Mouse (Mus musculus) midbrain, embryonic 10.5 days (tissue): ENCODE results near the gene BC030870. TPM values are rescaled to one million over a fixed set of nuclear protein-coding genes. Genes with fewer than 3 reads are reported as not detected.
"Not testable (repeated sequence)": the region's sequence is repeated elsewhere in the genome, so short reads cannot be mapped to it uniquely, and the experiment has no call there.

Experiments used
- DNase-seq: peaks from one replicate; pipeline ENCODE4 v3.0.0-alpha.2; 2017; ENCODE audit warnings: low spot score
- H3K27ac ChIP-seq: fragments of 300-500 bp; sonication (generic); replicated peaks from 2 replicates; pipeline ENCODE4 v1.5.1; 2016; ENCODE audit warnings: mild to moderate bottlenecking
- H3K27me3 ChIP-seq: fragments of 300-500 bp; sonication (generic); 2 replicates; pipeline ENCODE4 v1.6.1; 2016; ENCODE audit warnings: low read depth, mild to moderate bottlenecking; ENCODE audit not compliant: poor library complexity, severe bottlenecking
- H3K36me3 ChIP-seq: fragments of 300-500 bp; sonication (generic); 2 replicates; pipeline ENCODE4 v1.6.1; 2016; ENCODE audit warnings: mild to moderate bottlenecking, moderate library complexity
- H3K4me1 ChIP-seq: fragments of 300-500 bp; sonication (generic); 2 replicates; pipeline ENCODE4 v1.6.1; 2016
- H3K4me3 ChIP-seq: fragments of 300-500 bp; sonication (generic); 2 replicates; pipeline ENCODE4 v1.5.1; 2016; ENCODE audit warnings: mild to moderate bottlenecking, moderate library complexity
- H3K9me3 ChIP-seq: fragments of 300-500 bp; sonication (generic); replicated peaks from 2 replicates; pipeline ENCODE4 v1.6.1; 2016; ENCODE audit warnings: mild to moderate bottlenecking
- WGBS: fragments of 180-500 bp; shearing (Covaris S2); methylation state at CpG from one replicate; pipeline ENCODE4 v1.1.7; 2016; 5-methylcytosine and 5-hydroxymethylcytosine counted together
- polyA plus RNA-seq: library from polyadenylated mRNA; unstranded; fragments of >200 nt; fragmentation: Nextera tagmentation; extraction: Ambion mirVana; gene quantifications from 2 replicates; pipeline ENCODE4 v1.2.1, GENCODE M21; 2016

BC030870 gene
- polyA plus RNA-seq, result not detected in 2 replicates

- H3K4me1 ChIP-seq, result no peaks in the 10 kb centered on the region
- no peak within 1 kb of the TSS for H3K4me3 ChIP-seq
- DNase-seq, result no peak
- WGBS, result 84% methylated on average over 15 of the region's 15 CpGs
- H3K27me3 ChIP-seq, result no peaks in the 10 kb centered on the region
- H3K9me3 ChIP-seq, result no peaks in the 10 kb centered on the region
- H3K27ac ChIP-seq, result no peak within 1 kb of the TSS
- no peaks in the 10 kb centered on the region for H3K36me3 ChIP-seq
Measured at GRCm38 (mm10) chr8:65129199-65129788, at the start of gene BC030870. Gene BC030870, minus strand, starts transcription at chr8:65129563.

GRCm38 (mm10) chr8:65174746-65175476, 45.5 kb upstream of the BC030870 start:
- Histone ChIP-seq H3K27ac (no peak overlapping the region), H3K4me1 (no peaks in the 10 kb centered on the region), H3K4me3 (no peak overlapping the region), H3K36me3 (no peaks in the 10 kb centered on the region), H3K27me3 (no peaks in the 10 kb centered on the region), H3K9me3 (no peaks in the 10 kb centered on the region)
- WGBS, result 78% methylated on average over 3 of the region's 3 CpGs
- no peak for DNase-seq

DNA sequence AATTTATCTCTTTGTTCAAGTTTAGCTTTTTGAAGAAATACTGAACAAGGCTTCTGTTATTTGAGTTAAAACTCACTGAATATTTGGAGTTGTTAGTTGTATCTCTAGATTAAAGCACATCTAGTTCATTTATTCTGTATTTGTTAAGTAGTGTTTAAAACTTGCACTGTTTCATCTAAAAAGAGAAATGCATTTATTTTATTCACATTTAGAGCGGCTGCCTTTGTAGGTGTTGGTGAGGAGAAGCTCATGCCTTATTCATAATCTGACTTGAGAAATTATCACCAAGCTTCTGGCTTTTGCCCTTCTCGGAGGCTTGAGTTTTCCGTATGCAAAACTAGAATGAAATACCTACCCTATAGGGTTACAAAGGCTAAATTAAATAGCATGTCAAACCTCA, 39.8 kb upstream of the BC030870 start:
- 91% methylated on average over 3 of the region's 3 CpGs for WGBS
- H3K27me3 ChIP-seq, result no peaks in the 10 kb centered on the region

DNA sequence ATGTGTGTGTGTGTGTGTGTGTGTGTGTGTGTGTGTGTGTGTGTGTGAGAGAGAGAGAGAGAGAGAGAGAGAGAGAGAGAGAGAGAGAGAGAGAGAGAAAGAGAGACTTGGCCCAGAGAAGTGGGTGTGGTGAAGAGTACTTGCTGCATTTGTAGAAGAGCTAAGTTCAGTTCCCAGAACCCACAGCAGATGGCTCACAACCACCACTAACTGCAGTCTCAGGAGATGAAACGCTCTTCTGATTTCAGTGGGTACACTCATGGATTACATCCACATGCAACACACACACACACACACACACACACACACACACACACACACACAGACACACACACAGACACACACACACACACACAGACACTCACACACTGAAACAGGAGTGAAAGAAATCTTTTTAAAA, 31.3 kb upstream of the BC030870 start:
- 71% methylated on average over 1 of the region's 1 CpGs for WGBS
- DNase-seq, result not testable (repeated sequence)

More for the DNA sequence above, 39.8 kb upstream of the BC030870 start:
- H3K4me3 ChIP-seq, result no peak overlapping the region
- H3K9me3 ChIP-seq, result no peaks in the 10 kb centered on the region
- no peak for DNase-seq
- H3K4me1 ChIP-seq, result no peaks in the 10 kb centered on the region
- H3K27ac ChIP-seq, result no peak overlapping the region
- no peaks in the 10 kb centered on the region for H3K36me3 ChIP-seq

DNA sequence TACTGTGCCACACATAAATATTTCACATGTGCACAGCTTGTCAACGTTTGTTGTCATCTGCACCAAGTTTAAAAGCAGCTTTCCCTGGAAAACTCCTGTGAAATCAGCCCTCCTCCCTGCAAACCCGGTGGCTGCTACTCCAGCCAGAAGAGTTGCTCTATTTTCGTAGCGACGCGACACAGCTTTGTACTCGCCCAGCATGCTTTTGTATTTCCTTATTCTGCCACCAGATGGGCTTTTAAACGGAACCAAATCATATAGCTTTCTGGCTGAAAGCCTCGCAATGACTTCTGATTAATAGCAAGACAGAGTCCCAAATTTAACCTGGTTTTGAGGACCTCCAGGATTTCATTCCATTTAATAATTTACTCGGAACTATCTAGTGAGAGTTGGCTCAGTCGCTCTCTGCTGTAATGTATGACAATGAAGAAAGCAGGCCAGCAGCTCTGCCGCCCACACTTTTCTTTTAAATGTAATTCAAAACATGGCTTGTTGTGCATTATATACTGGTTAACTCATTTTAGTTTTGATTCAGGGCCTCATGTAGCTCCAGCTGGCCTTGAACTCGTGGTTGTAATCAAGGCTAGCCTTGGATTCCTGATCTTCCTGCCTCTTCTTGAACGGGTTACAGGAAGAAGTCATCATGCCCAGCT, 29.9 kb upstream of the BC030870 start:
- 70% methylated on average over 14 of the region's 14 CpGs for WGBS
- H3K9me3 ChIP-seq, result no peaks in the 10 kb centered on the region
- H3K4me3 ChIP-seq, result no peak overlapping the region
- H3K27me3 ChIP-seq, result no peaks in the 10 kb centered on the region
- H3K27ac ChIP-seq, result no peak overlapping the region
- no peaks in the 10 kb centered on the region for H3K36me3 ChIP-seq
- no peak for DNase-seq
- no peaks in the 10 kb centered on the region for H3K4me1 ChIP-seq

More for the DNA sequence above, 31.3 kb upstream of the BC030870 start:
- not testable (repeated sequence) for H3K27me3 ChIP-seq, H3K27ac ChIP-seq, H3K4me3 ChIP-seq, H3K9me3 ChIP-seq, H3K4me1 ChIP-seq, H3K36me3 ChIP-seq

DNA sequence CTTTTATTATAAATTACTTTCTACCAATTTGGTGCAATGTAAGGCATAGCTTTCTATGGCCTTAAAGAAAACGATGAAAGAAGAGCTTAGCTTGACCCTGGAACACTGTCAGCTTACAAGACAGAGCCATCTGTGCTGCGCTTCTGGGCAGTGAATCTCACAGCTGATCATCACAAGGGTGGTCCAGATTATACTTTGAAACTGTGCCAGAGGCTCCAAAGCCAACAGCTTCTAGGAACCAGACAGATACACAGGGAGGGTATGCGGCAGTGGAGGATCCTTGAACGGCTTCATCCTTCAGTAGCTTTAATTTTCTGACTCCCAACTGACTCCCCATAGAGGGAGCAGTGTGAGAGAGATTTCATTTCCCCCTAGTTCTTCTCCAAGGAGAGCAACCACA, 28.5 kb upstream of the BC030870 start:
- Histone ChIP-seq H3K27me3 (no peaks in the 10 kb centered on the region), H3K27ac (no peak overlapping the region), H3K9me3 (no peaks in the 10 kb centered on the region), H3K36me3 (no peaks in the 10 kb centered on the region), H3K4me1 (no peaks in the 10 kb centered on the region), H3K4me3 (no peak overlapping the region)
- no peak for DNase-seq
- WGBS, result 93% methylated on average over 4 of the region's 4 CpGs

DNA sequence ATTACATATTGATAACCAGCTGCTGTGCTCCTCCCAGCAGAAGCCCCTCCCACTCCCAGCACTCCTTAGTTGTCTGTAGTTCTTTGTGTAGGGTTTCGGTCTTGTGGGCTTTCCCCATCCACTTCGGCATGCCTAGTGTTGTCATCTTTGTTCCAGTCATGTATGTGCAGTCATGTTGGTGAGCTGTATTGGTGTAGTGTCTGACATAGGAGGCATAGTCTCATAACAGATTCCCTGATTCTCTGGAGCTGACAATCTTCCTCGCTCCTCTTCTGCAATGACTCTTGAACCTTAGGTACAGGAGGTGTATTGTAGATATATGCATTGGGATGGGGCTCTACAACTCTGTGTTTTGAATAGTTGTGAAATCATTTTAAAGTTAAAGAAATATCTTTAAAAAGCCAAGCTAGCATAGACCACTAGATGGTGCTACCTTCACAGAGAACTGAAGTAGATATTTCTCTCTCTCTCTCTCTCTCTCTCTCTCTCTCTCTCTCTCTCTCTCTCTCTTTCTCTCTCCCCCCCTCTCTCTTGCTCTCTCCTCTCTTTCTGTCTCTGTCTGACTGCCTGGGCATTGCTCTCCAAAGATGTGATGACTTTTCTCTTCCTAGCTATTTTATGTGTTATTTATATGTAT, 9.6 kb upstream of the BC030870 start:
- H3K4me1 ChIP-seq, result no peaks in the 10 kb centered on the region
- WGBS, result 78% methylated on average over 3 of the region's 3 CpGs
- H3K27me3 ChIP-seq, result no peaks in the 10 kb centered on the region
- H3K36me3 ChIP-seq, result no peaks in the 10 kb centered on the region
- no peaks in the 10 kb centered on the region for H3K9me3 ChIP-seq
- no peak for DNase-seq
- H3K27ac ChIP-seq, result no peak overlapping the region
- H3K4me3 ChIP-seq, result no peak overlapping the region

DNA sequence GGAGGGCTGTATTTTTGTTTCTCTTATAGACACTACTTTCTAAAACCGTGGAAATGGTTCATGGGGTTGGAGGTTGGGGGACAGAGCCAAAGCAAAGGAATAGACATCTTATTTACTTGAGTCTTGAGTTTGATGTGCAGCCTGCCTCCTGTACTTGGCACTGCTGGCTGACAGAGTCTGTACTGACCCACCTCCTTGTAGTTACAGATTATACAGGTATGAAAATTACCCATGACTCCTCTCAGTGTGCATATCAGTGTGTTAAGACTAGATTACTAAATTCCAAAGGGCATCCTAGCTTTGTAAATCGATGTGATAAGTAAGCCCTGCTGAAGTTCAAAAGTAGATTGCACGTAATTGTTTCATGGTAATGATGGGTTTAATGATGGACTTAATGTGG, 2.9 kb downstream of the BC030870 start:
- DNase-seq, result no peak
- no peak overlapping the region for H3K27ac ChIP-seq
- H3K4me3 ChIP-seq, result no peak overlapping the region
- H3K36me3 ChIP-seq, result no peaks in the 10 kb centered on the region
- no peaks in the 10 kb centered on the region for H3K4me1 ChIP-seq
- 83% methylated on average over 3 of the region's 3 CpGs for WGBS
- no peaks in the 10 kb centered on the region for H3K9me3 ChIP-seq
- H3K27me3 ChIP-seq, result no peaks in the 10 kb centered on the region

- Histone ChIP-seq H3K4me3 (no peak overlapping the region), H3K27me3 (no peaks in the 10 kb centered on the region), H3K27ac (no peak overlapping the region), H3K36me3 (no peaks in the 10 kb centered on the region), H3K4me1 (no peaks in the 10 kb centered on the region), H3K9me3 (no peaks in the 10 kb centered on the region)
- DNase-seq, result no peak
- 67% methylated on average over 1 of the region's 1 CpGs for WGBS
Measured at GRCm38 (mm10) chr8:65126014-65126413, 3.3 kb downstream of the BC030870 start.

DNA sequence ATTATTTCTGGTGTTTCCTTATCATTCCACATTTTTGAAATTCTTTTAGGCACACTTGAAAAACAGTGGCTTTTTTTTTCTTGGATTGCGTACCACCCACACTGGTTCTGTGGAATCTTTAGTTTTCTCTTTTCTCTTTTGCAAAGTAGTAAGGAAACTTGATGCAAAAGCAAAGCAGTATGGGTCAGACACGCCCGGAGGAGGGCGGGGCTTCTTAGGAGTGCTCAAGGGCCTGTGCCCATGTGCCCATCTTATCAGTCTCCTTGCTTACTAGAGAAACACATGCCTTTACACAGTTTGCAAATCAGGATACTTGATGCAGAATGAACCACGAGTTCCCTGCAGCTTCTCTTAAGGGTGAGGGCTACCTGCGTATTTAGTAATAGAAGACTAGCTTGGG, 17.3 kb downstream of the BC030870 start:
- 77% methylated on average over 6 of the region's 6 CpGs for WGBS
- DNase-seq, result no peak
- no peaks in the 10 kb centered on the region for H3K27me3 ChIP-seq
- H3K27ac ChIP-seq, result no peak overlapping the region
- H3K4me3 ChIP-seq, result no peak overlapping the region
- no peaks in the 10 kb centered on the region for H3K36me3 ChIP-seq
- H3K4me1 ChIP-seq, result no peaks in the 10 kb centered on the region
- H3K9me3 ChIP-seq, result no peaks in the 10 kb centered on the region

- Histone ChIP-seq H3K9me3 (no peaks in the 10 kb centered on the region), H3K36me3 (no peaks in the 10 kb centered on the region), H3K27ac (no peak overlapping the region), H3K27me3 (no peaks in the 10 kb centered on the region), H3K4me3 (no peak overlapping the region), H3K4me1 (no peaks in the 10 kb centered on the region)
- peak; percentile 75 for DNase-seq
- 50% methylated on average over 5 of the region's 5 CpGs for WGBS
Measured at GRCm38 (mm10) chr8:65110285-65110691, 19.1 kb downstream of the BC030870 start.

GRCm38 (mm10) chr8:65108936-65109335, 20.4 kb downstream of the BC030870 start:
- no peak overlapping the region for H3K4me3 ChIP-seq
- H3K9me3 ChIP-seq, result no peaks in the 10 kb centered on the region
- no peak for DNase-seq
- no peaks in the 10 kb centered on the region for H3K4me1 ChIP-seq
- H3K36me3 ChIP-seq, result no peaks in the 10 kb centered on the region
- no peaks in the 10 kb centered on the region for H3K27me3 ChIP-seq
- WGBS, result 83% methylated on average over 6 of the region's 6 CpGs
- H3K27ac ChIP-seq, result no peak overlapping the region
